Mouse (Mus musculus) adrenal gland, postnatal 4 days (tissue): ENCODE measurements around the gene Sh2d3c. TPM values are rescaled to one million over a fixed set of nuclear protein-coding genes. Genes with fewer than 3 reads are reported as not detected.

ENCODE experiments used
- DNase-seq, 2 experiments: peaks; one replicate each; pipeline ENCODE4 v3.0.0; 2021 to 2022; ENCODE audit warnings: low spot score in 2 of 2, mixed read lengths in 2 of 2
- microRNA-seq: library from miRNA; unstranded; fragments of <30 nt; microRNA quantifications from one replicate; pipeline ENCODE4 v1.2.0, GENCODE M21; 2021
- total RNA-seq, 2 experiments: library from RNA; stranded (reverse); gene quantifications; 2 replicates each; pipeline ENCODE4 v1.2.3; 2021

The Sh2d3c gene
- total RNA-seq, 2 experiments from 2014 or later: 32.3 to 32.9 TPM

DNA sequence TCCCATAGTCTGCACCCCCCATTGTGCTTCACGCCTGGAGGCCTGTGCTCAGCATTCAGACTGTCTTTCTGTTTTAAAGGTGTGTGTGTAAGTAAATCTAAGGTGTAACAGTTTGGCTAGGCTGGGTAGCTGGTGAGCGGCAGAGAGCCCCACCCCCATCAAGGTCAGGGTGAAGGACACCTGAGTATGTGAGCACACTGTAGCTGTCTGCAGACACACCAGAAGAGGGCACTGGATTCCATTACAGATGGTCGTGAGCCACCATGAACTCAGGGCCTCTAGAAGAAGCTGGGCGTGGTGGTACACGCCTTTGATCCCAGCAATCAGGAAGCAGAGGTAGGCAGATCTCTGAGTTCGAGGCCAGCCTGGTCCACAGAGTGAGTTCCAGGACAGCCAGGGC is 60.9 kb downstream of the Sh2d3c start:
- DNase-seq: no peak

DNA sequence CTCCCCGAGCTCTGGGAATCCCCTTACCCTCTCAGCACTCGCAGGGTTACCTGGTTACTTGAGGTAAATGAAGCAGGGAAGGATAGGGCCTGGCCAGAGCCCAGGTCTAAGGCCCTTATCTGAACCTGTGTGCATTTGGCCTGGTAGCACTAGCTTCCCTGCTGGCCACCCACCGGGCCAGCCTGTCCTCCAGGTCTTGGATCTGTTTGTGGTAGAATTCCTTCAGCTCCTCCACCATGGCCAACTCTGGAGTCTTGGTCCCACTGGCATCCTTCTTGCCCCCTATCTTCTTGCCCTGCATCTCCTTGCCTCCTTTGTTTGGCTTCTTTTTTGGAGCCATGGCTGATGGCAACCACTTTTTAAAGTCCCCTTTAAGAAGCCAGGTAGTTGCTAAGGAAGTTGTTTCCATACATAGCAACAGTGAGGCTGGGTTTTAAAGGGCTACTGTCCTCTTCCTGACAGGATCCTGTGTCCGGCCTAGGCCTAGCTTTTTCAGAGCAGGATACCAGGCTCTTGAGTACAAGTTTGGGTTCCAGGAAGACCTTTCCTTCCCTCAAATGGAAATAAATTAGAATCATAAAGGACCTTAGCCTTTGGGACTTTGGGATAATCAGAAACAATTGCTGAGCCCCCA is 63.3 kb downstream of the Sh2d3c start, which contains the start of gene Cfap157:
TSS of gene Cfap157 (minus strand) at position 381 of the 634 bp plus-strand sequence.
- DNase-seq: no peak

DNA sequence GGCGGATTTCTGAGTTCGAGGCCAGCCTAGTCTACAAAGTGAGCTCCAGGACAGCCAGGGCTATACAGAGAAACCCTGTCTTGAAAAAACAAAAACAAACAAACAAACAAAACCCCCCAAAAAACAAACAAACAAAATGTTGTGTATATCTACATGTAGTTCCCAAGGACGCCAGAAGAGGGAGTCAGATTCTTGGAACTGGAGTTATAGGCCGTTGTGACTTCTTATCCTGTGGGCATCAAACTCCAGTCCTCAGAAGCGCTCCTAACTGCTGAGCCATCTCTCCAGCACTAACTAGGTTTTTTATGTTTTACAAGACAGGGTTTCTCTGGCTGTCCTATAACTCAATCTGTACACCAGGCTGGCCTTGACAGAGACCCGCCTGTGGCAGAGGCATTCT is 66.3 kb downstream of the Sh2d3c start:
- DNase-seq: no peak

DNA sequence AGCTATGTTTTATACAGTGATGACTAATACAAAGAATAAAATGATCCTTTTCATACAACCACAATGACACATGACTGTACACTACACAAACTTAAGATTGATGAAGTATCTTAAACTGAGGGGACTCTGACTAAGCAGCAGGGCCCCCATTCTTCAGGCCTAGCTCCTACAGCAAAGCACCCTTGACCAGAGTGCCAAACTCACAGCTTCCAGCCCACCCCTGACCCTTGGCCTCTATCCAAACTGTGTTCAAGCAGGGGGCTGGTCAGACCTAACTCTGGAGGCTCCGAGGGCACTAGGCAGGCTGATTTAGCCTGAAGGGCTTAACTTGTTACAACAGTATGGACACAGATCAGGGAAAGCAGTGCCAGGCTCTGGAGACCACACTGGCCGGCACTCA is 67.7 kb downstream of the Sh2d3c start:
- DNase-seq: no peak

DNA sequence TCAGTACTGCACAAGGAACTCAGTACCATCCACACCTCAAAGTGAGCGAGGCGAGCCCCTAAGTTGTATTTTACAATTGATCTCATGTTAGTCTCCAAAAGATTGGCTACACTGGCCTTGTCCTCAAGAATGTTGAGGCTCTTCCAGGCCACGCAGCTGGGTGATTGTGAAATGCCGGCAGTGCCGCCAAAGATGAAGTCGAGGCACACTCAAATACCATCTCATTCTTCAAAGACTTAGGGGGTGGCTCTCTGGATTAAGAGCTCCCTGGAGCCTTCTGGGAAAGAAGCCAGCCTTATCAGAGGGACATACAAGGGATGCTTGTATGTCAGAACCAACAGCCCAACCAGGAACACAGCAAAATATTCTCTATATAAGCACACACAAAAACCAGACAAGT is 70.4 kb downstream of the Sh2d3c start:
- DNase-seq: no peak

DNA sequence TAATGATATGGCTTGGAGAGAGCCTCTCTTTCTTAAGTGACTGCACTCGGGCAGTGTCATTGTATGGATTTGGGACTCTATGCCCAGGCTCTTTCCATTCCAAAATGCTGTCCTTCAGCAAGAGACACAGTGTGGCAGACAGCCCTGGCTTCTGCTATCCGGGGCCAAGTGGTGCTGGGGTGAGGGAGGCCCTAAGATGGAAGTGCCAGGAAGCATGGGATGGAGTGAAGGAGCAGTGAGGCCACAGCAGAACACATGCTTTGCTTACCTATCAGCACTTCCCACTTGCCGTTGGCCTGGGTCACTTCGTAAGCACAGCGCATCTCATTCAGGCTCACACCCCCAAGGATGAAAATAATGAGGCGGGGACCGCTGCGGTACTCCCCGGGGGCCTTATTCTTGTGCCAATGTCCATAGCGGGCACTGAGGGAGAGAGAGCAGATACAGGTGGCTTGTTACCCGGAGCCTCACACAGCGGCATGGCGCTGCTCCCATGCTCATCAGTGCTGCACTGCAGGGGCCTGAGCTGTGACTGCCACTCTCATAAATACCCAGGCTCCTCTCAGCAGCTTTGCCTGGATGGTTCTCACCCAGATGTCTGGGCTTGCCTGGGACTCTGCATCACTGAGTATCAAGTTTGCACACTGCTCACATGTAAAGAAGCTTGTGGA is 75.0 kb downstream of the Sh2d3c start:
- DNase-seq: no peak

DNA sequence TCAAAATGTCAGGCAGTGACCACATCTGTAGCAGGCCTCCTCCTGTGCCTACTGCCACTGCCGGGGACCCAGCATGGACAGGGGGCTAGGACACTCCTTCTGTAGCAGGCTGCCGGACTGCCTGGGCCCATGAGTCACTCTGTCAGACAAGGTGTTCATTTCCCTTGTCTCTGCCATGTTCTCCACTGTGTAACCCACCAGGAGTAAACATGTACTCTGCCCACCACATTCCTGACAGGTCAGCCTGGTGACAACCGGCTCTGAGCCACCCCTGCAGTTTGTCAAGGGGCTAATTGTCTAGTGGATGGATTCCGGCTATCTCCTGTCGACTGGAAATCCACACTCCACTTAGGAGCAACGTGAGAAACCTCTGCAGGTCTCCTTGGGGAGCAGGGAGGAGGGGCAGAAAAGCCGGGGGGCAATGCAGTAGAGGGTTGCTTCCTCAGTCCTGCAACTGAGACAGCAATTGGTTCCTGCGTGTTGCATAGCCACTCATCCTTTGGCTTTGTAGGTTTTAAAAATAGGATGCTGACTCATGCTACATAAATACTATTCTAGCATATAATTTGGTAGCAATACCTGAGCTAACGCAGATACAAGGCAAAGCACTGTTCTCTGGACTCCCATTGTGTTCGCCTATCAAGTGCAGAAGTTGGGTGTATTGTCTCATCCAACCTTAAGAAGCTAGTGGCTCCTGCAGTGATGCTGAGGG is 77.6 kb downstream of the Sh2d3c start:
- DNase-seq: no peak

Small RNA genes lying within 50 kb of the gene (microRNA-seq; reads per million reads assigned to microRNA genes)
- gene Gm47291 (not detected), gene Mir2861 (not detected), gene Mir3960 (not detected), gene Mir8093 (not detected)

Other genes starting within 250 kb of the Sh2d3c start
- 10 to 100 TPM; 36.6 to 38.0 TPM for gene Fam102a, start 185.7 kb upstream of the Sh2d3c start, total RNA-seq
- 10 to 100 TPM; 61.9 to 64.5 TPM for gene Dpm2, start 150.2 kb upstream of the Sh2d3c start, total RNA-seq
- gene Pip5kl1, start 146.3 kb upstream of the Sh2d3c start, total RNA-seq: under 1 TPM; 0.31 to 0.73 TPM
- not detected for gene 9430097D07Rik, start 145.4 kb upstream of the Sh2d3c start, total RNA-seq
- 10 to 100 TPM; 16.4 to 19.4 TPM for gene St6galnac4, start 134.0 kb upstream of the Sh2d3c start, total RNA-seq
- 10 to 100 TPM; 53.0 to 58.0 TPM for gene St6galnac6, start 121.3 kb upstream of the Sh2d3c start, total RNA-seq
- 10 to 100 TPM; 53.4 to 68.7 TPM for gene Ak1, start 99.3 kb upstream of the Sh2d3c start, total RNA-seq
- gene Eng, start 74.5 kb upstream of the Sh2d3c start, total RNA-seq: 100 to 1,000 TPM in 1 of 2 experiments, 10 to 100 TPM in 1; 97.4 to 103 TPM
- 10 to 100 TPM; 33.2 to 36.2 TPM for gene Fpgs, start 16.9 kb upstream of the Sh2d3c start, total RNA-seq
- gene Cdk9, start 8.0 kb upstream of the Sh2d3c start, total RNA-seq: 100 to 1,000 TPM; 102 to 105 TPM
- gene 6330409D20Rik, start 20.0 kb downstream of the Sh2d3c start, total RNA-seq: under 1 TPM in 1 of 2 experiments, not detected in 1; 0.28 TPM
- 10 to 100 TPM; 31.5 to 36.5 TPM for gene Tor2a, start 36.2 kb downstream of the Sh2d3c start, total RNA-seq
- gene Ttc16, start 54.6 kb downstream of the Sh2d3c start, total RNA-seq: under 1 TPM in 1 of 2 experiments, not detected in 1; 0.23 TPM
- gene Ptrh1, start 54.7 kb downstream of the Sh2d3c start, total RNA-seq: 1 to 10 TPM; 4.0 to 5.2 TPM
- not detected for gene Cfap157, start 63.4 kb downstream of the Sh2d3c start, total RNA-seq
- gene Stxbp1, start 126.2 kb downstream of the Sh2d3c start, total RNA-seq: 10 to 100 TPM; 42.5 to 48.7 TPM
- 10 to 100 TPM; 30.8 to 35.5 TPM for gene Fam129b, start 155.1 kb downstream of the Sh2d3c start, total RNA-seq
- 100 to 1,000 TPM; 274 to 283 TPM for gene Rpl12, start 240.5 kb downstream of the Sh2d3c start, total RNA-seq
- 10 to 100 TPM; 23.7 to 26.5 TPM for gene Lrsam1, start 240.6 kb downstream of the Sh2d3c start, total RNA-seq